Mouse (Mus musculus): Measurements from ENCODE around the gene Rabgap1l.

DNA sequence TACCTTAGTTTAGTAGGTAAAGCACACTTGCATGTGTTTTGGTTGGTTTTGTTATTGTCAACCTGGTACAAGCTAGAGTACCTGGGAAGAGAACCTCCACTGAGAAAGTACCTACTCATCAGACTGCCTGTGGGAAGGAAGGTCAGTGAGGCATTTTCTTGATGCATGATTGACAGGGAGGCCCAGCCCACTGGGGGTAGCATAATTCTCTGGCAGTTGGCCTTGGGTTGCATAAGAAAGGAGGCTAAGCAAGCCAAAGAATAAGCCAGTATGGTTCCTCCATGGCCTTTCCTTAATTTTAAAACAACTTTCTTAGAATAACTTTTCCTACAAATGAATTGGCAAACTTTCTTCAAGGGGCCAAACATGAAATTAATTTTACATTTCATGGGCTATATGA, 587.5 kb downstream of the Rabgap1l start:
- no peak for TF ChIP-seq CTCF (IDR thresholded peaks at IDR 0.05; ENCODE audit: borderline replicate concordance, extremely low read depth, insufficient read depth, insufficient read length)
- TF ChIP-seq POLR2A (IDR thresholded peaks at IDR 0.05; ENCODE audit: borderline replicate concordance, extremely low read depth, insufficient read depth, insufficient read length, poor library complexity, severe bottlenecking) = no peak

All from brain, embryonic 14.5 days (tissue).